Mouse (Mus musculus) CH12.LX (cell line): ENCODE results near the gene Plekhf1. TPM values are rescaled to one million over a fixed set of nuclear protein-coding genes. Genes with fewer than 3 reads are reported as not detected.

Experiments
- DNase-seq: peaks from one replicate; pipeline ENCODE4 v3.0.0-alpha.2; 2013; ENCODE audit errors: extremely low read depth
- H3K27ac ChIP-seq: 2 replicates; pipeline ENCODE4 v1.5.1; 2012; ENCODE audit warnings: low read depth, mild to moderate bottlenecking, control low read depth, moderate library complexity; ENCODE audit not compliant: insufficient read depth
- H3K27me3 ChIP-seq: replicated peaks from 2 replicates; pipeline ENCODE3; 2012; ENCODE audit warnings: inconsistent platforms
- H3K36me3 ChIP-seq, 2 experiments: replicated peaks in 1 of 2; 2 replicates each; pipeline versions ENCODE3 to v1.6.1; 2012; ENCODE audit warnings: inconsistent platforms in 1 of 2, low read length in 1 of 2, mild to moderate bottlenecking in 1 of 2, mixed read lengths in 1 of 2, moderate library complexity in 1 of 2; ENCODE audit not compliant: control insufficient read depth in 1 of 2, insufficient read depth in 1 of 2
- H3K4me1 ChIP-seq, 2 experiments: 2 replicates each; pipeline ENCODE4 v1.6.1; 2012; ENCODE audit warnings: inconsistent platforms in 1 of 2, moderate library complexity in 1 of 2; ENCODE audit not compliant: insufficient read depth in 2 of 2, control insufficient read depth in 1 of 2
- H3K4me2 ChIP-seq: 2 replicates; pipeline ENCODE4 v1.6.1; 2012; ENCODE audit warnings: low read depth, mild to moderate bottlenecking, control low read depth; ENCODE audit not compliant: poor library complexity, insufficient read depth, severe bottlenecking
- H3K4me3 ChIP-seq, 3 experiments: fragments of 150-350 bp in 1 of 3; sonication (generic) in 1 of 3; replicated peaks in 1 of 3; 2 replicates each; pipeline versions ENCODE3 to v1.5.1; 2011 to 2012; ENCODE audit warnings: low read depth in 2 of 3, low read length in 2 of 3, mild to moderate bottlenecking in 2 of 3, moderate library complexity in 2 of 3, control low read depth in 1 of 3, improper control_type of control experiment in 1 of 3, inconsistent platforms in 1 of 3, mixed read lengths in 1 of 3; ENCODE audit not compliant: poor library complexity in 1 of 3
- H3K79me2 ChIP-seq: replicated peaks from 2 replicates; pipeline ENCODE4 v1.6.1; 2012; ENCODE audit warnings: mild to moderate bottlenecking, moderate library complexity; ENCODE audit not compliant: control insufficient read depth, poor library complexity, insufficient read depth, severe bottlenecking; ENCODE audit errors: extremely low read depth
- H3K9ac ChIP-seq: 2 replicates; pipeline ENCODE4 v1.6.1; 2012; ENCODE audit warnings: low read depth, mild to moderate bottlenecking, control low read depth, moderate library complexity; ENCODE audit not compliant: insufficient read depth
- H3K9me3 ChIP-seq: replicated peaks from 2 replicates; pipeline ENCODE3; 2012; ENCODE audit warnings: low read length, inconsistent platforms, mixed read lengths
- CHD1 ChIP-seq: IDR thresholded peaks from 2 replicates; pipeline ENCODE4 v1.6.1; 2012; ENCODE audit warnings: low read depth, low read length, improper control_type of control experiment, inconsistent platforms
- CTCF ChIP-seq, 2 experiments: IDR thresholded peaks in 1 of 2; conservative IDR thresholded peaks in 1 of 2; 2 replicates each; pipeline ENCODE4 v1.5.1; 2011 to 2012; ENCODE audit warnings: low read depth in 2 of 2, low read length in 2 of 2, improper control_type of control experiment in 1 of 2, inconsistent platforms in 1 of 2, mild to moderate bottlenecking in 1 of 2, moderate library complexity in 1 of 2
- ELF1 ChIP-seq: IDR thresholded peaks from 2 replicates; pipeline ENCODE4 v1.6.1; 2014; ENCODE audit warnings: low read depth, mild to moderate bottlenecking, inconsistent platforms, low read length, improper control_type of control experiment
- EP300 ChIP-seq: IDR thresholded peaks from 2 replicates; pipeline ENCODE4 v1.6.1; 2011; ENCODE audit warnings: low read length, improper control_type of control experiment
- ETS1 ChIP-seq: conservative IDR thresholded peaks from 2 replicates; pipeline ENCODE4 v1.6.1; 2012; ENCODE audit warnings: low read depth, mild to moderate bottlenecking, inconsistent platforms, low read length, improper control_type of control experiment, moderate library complexity
- HCFC1 ChIP-seq: IDR thresholded peaks from 2 replicates; pipeline ENCODE4 v1.6.1; 2012; ENCODE audit warnings: low read depth, mild to moderate bottlenecking, inconsistent platforms, low read length, improper control_type of control experiment
- JUN ChIP-seq: IDR thresholded peaks from 2 replicates; pipeline ENCODE4 v1.6.1; 2011; ENCODE audit warnings: low read depth, mild to moderate bottlenecking, low read length, improper control_type of control experiment, moderate library complexity; ENCODE audit not compliant: insufficient read depth
- JUND ChIP-seq: conservative IDR thresholded peaks from 2 replicates; pipeline ENCODE4 v1.6.1; 2011; ENCODE audit warnings: low read depth, low read length, improper control_type of control experiment
- KAT2A ChIP-seq: IDR thresholded peaks from 2 replicates; pipeline ENCODE4 v1.6.1; 2012; ENCODE audit warnings: low read length, improper control_type of control experiment, inconsistent platforms; ENCODE audit not compliant: insufficient replicate concordance
- MAX ChIP-seq: IDR thresholded peaks from 2 replicates; pipeline ENCODE4 v1.6.1; 2011; ENCODE audit warnings: low read length, improper control_type of control experiment
- MXI1 ChIP-seq: IDR thresholded peaks from 2 replicates; pipeline ENCODE4 v1.6.1; 2011; ENCODE audit warnings: mild to moderate bottlenecking, low read depth, low read length, improper control_type of control experiment
- MYC ChIP-seq: IDR thresholded peaks from 2 replicates; pipeline ENCODE4 v1.6.1; 2011; ENCODE audit warnings: low read depth, mild to moderate bottlenecking, improper control_type of control experiment, low read length
- NELFE ChIP-seq: IDR thresholded peaks from 2 replicates; pipeline ENCODE4 v1.6.1; 2011; ENCODE audit warnings: low read depth, low read length, improper control_type of control experiment
- NRF1 ChIP-seq: IDR thresholded peaks from 2 replicates; pipeline ENCODE4 v1.6.1; 2014; ENCODE audit warnings: low read depth, mild to moderate bottlenecking, inconsistent platforms, low read length, improper control_type of control experiment, moderate library complexity
- POLR2A ChIP-seq: IDR thresholded peaks from 2 replicates; pipeline ENCODE4 v1.6.1; 2011; ENCODE audit warnings: low read depth, mild to moderate bottlenecking, improper control_type of control experiment, low read length
- POLR2AphosphoS2 ChIP-seq: IDR thresholded peaks from 2 replicates; pipeline ENCODE4 v1.6.1; 2011; ENCODE audit warnings: low read depth, low read length, improper control_type of control experiment
- RAD21 ChIP-seq: IDR thresholded peaks from 2 replicates; pipeline ENCODE4 v1.6.1; 2011; ENCODE audit warnings: low read depth, mild to moderate bottlenecking, low read length, improper control_type of control experiment, moderate library complexity
- RCOR1 ChIP-seq: conservative IDR thresholded peaks from 2 replicates; pipeline ENCODE4 v1.6.1; 2012; ENCODE audit warnings: low read depth, mild to moderate bottlenecking, inconsistent platforms, low read length, improper control_type of control experiment
- SMC3 ChIP-seq: IDR thresholded peaks from 2 replicates; pipeline ENCODE4 v1.6.1; 2011; ENCODE audit warnings: low read depth, low read length, improper control_type of control experiment
- TCF12 ChIP-seq: IDR thresholded peaks from 2 replicates; pipeline ENCODE4 v1.6.1; 2014; ENCODE audit warnings: low read depth, mild to moderate bottlenecking, inconsistent platforms, low read length, improper control_type of control experiment
- UBTF ChIP-seq: IDR thresholded peaks from 2 replicates; pipeline ENCODE4 v1.6.1; 2012; ENCODE audit warnings: low read depth, mild to moderate bottlenecking, inconsistent platforms, low read length, improper control_type of control experiment, moderate library complexity
- USF1 ChIP-seq: IDR thresholded peaks from 2 replicates; pipeline ENCODE4 v1.6.1; 2014; ENCODE audit warnings: low read depth, mild to moderate bottlenecking, inconsistent platforms, low read length, improper control_type of control experiment
- USF2 ChIP-seq: conservative IDR thresholded peaks from 2 replicates; pipeline ENCODE4 v1.6.1; 2011; ENCODE audit warnings: low read depth, low read length, improper control_type of control experiment
- ZMIZ1 ChIP-seq: IDR thresholded peaks from 2 replicates; pipeline ENCODE4 v1.6.1; 2012; ENCODE audit warnings: low read depth, mild to moderate bottlenecking, inconsistent platforms, low read length, improper control_type of control experiment
- ZNF384 ChIP-seq: IDR thresholded peaks from 2 replicates; pipeline ENCODE4 v1.6.1; 2012; ENCODE audit warnings: low read depth, low read length, improper control_type of control experiment, inconsistent platforms
- dilution Hi-C: fragments of 300-500 bp; cut with MboI; formaldehyde crosslinking; loops from 2 replicates; pipeline ENCODE4 v1.14.3; 2020; ENCODE audit warnings: low sequenced_read_pairs; ENCODE audit not compliant: extremely low pct_unique_long_range_greater_than_20kb, extremely low pct_ligation_motif_present
- in situ Hi-C: fragments of 300-500 bp; cut with MboI; formaldehyde crosslinking; loops from 3 replicates; pipeline ENCODE4 v1.14.3; 2019; ENCODE audit warnings: low sequenced_read_pairs, low pct_ligation_motif_present, low pct_unique_long_range_greater_than_20kb, mixed read lengths
- polyA plus RNA-seq: library from polyadenylated mRNA; unstranded; fragments of >175 nt; gene quantifications from 2 replicates; pipeline ENCODE4 v1.2.1, GENCODE M21; 2012; ENCODE audit warnings: low read depth; ENCODE audit not compliant: insufficient read length
- total RNA-seq, 2 experiments: library from RNA; depleted of rRNA; stranded (reverse); fragments of 300-350 nt in 1 of 2; fragments of >200 nt in 1 of 2; gene quantifications; 2 replicates each; pipeline ENCODE4 v1.2.3; 2012 to 2014

Gene Plekhf1
- total and polyA plus RNA-seq, 3 experiments: 0.16 to 0.72 TPM; not detected in 1

GRCm38 (mm10) chr7:38237140-38237539, 9.3 kb upstream of the Plekhf1 start:
- peaks cover 69% of the 10 kb centered on the region for H3K27me3 ChIP-seq
- no peak for DNase-seq
- H3K4me2 ChIP-seq: no peak overlapping the region
- in situ Hi-C loops: no loop called here
- TF ChIP-seq ZNF384 (no peak), JUN (no peak), USF1 (no peak), JUND (no peak), ELF1 (no peak), POLR2AphosphoS2 (no peak), UBTF (no peak), NRF1 (no peak), MXI1 (no peak), TCF12 (no peak), POLR2A (no peak), CTCF (conservative IDR thresholded peaks at IDR 0.05 in 1 of 2, IDR thresholded peaks at IDR 0.05 in 1 of 2; ENCODE audit: low read depth in 2 of 2, low read length in 2 of 2) (no peak)
- TF ChIP-seq, all 38 proteins: peak for 0
- Histone ChIP-seq H3K36me3 (no peaks in the 10 kb centered on the region), H3K4me1 (no peaks in the 10 kb centered on the region), H3K9me3 (peaks cover 9% of the 10 kb centered on the region), H3K27ac (no peak overlapping the region), H3K9ac (no peak overlapping the region), H3K79me2 (no peaks in the 10 kb centered on the region), H3K4me3 (no peak overlapping the region)
- dilution Hi-C loops: no loop called here

GRCm38 (mm10) chr7:38236400-38237105, 8.7 kb upstream of the Plekhf1 start:
- no peaks in the 10 kb centered on the region for H3K36me3 ChIP-seq
- peaks cover 72% of the 10 kb centered on the region for H3K27me3 ChIP-seq
- H3K27ac ChIP-seq: no peak overlapping the region
- no peaks in the 10 kb centered on the region for H3K79me2 ChIP-seq
- H3K4me2 ChIP-seq: no peak overlapping the region
- dilution Hi-C loops (no loop called here), in situ Hi-C loops (no loop called here)
- H3K4me3 ChIP-seq: no peak overlapping the region
- no peak overlapping the region for H3K9ac ChIP-seq
- H3K4me1 ChIP-seq: no peaks in the 10 kb centered on the region
- DNase-seq: no peak
- TF ChIP-seq POLR2AphosphoS2 (no peak), USF2 (no peak), NRF1 (no peak), EP300 (no peak), KAT2A (no peak), USF1 (no peak), MYC (no peak), RCOR1 (no peak), NELFE (no peak), ZMIZ1 (no peak), ETS1 (no peak), ELF1 (no peak), MAX (no peak), JUN (no peak), RAD21 (no peak), CHD1 (no peak), HCFC1 (no peak), SMC3 (no peak), CTCF (conservative IDR thresholded peaks at IDR 0.05 in 1 of 2, IDR thresholded peaks at IDR 0.05 in 1 of 2; ENCODE audit: low read depth in 2 of 2, low read length in 2 of 2) (no peak)
- peaks cover 9% of the 10 kb centered on the region for H3K9me3 ChIP-seq
